Mouse (Mus musculus) CD4-positive, CD25-positive, alpha-beta regulatory T cell, adult 2 months (primary cell): ENCODE measurements around the gene Gm3685.
"Not testable (repeated sequence)": the region's sequence is repeated elsewhere in the genome, so short reads cannot be mapped to it uniquely, and the experiment has no call there.

Experiments
- DNase-seq: peaks from one replicate; pipeline ENCODE4 v3.0.0-alpha.2; 2012; ENCODE audit warnings: low read depth, low spot score

Gene Gm3685

DNA sequence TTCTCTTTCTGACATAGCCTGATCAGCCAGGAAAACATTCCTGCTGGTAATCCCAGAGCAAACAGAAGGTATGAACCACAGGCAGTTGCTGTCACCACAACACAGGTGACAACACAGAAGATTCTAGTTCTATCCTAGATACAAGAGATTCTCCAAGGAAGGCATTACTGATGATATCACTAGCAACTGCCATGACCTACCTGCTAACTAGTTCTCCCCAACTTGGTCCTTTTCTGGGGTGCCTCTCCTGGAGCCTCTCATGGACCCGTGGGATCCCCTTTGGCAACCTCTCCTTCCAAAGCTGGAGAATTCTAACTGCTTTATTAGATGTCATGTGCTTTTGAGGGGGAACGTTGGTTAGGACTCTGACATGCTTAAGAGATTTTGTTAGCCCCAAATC lies at the start of gene Gm3685:
Gene Gm3685, minus strand, starts transcription at position 101 of the 400 bp plus-strand sequence.
- DNase-seq: not testable (repeated sequence)

GRCm38 (mm10) chr14:7026781-7027749 lies 17.7 kb downstream of the Gm3685 start, which contains the start of gene Gm10406:
Gene Gm10406 (minus strand): TSS chr14:7027449.
- peak; percentile 47 for DNase-seq

- not testable (repeated sequence) for DNase-seq
These were observed 18.5 kb downstream of the Gm3685 start for GRCm38 (mm10) chr14:7026274-7026673.
